Mouse (Mus musculus) heart, adult 2 months (tissue): Measurements from ENCODE around the gene Sar1a. TPM values are rescaled to one million over a fixed set of nuclear protein-coding genes. Genes with fewer than 3 reads are reported as not detected.

Source experiments
- DNase-seq, 2 experiments: peaks; one replicate each; pipeline ENCODE4 v3.0.0; 2021
- H3K27ac ChIP-seq: fragments of 200-600 bp; 2 replicates; pipeline ENCODE4 v1.8.1; 2022
- H3K27me3 ChIP-seq: fragments of 200-500 bp; 2 replicates; pipeline ENCODE4 v1.6.1; 2012; ENCODE audit warnings: mild to moderate bottlenecking, low read length, inconsistent platforms, mixed read lengths; ENCODE audit not compliant: control insufficient read depth, insufficient read depth
- H3K36me3 ChIP-seq: fragments of 200-500 bp; 2 replicates; pipeline ENCODE4 v1.6.1; 2012; ENCODE audit warnings: low read length, inconsistent platforms; ENCODE audit not compliant: control insufficient read depth, insufficient read depth
- H3K4me1 ChIP-seq: fragments of 200-500 bp; 2 replicates; pipeline ENCODE4 v1.6.1; 2011; ENCODE audit warnings: low read length; ENCODE audit not compliant: control insufficient read depth, insufficient read depth
- H3K4me3 ChIP-seq: fragments of 200-600 bp; 2 replicates; pipeline ENCODE4 v1.8.1; 2022
- H3K79me2 ChIP-seq: fragments of 200-500 bp; replicated peaks from 2 replicates; pipeline ENCODE4 v1.6.1; 2012; ENCODE audit warnings: mild to moderate bottlenecking, inconsistent platforms, low read length, moderate library complexity, mixed read lengths; ENCODE audit not compliant: control insufficient read depth, insufficient read depth
- H3K9ac ChIP-seq: fragments of 200-500 bp; 2 replicates; pipeline ENCODE4 v1.6.1; 2012; ENCODE audit warnings: low read depth, mild to moderate bottlenecking, control low read depth, inconsistent platforms, low read length, mixed read lengths
- CTCF ChIP-seq: fragments of 200-600 bp; IDR thresholded peaks from 2 replicates; pipeline ENCODE4 v1.8.1; 2022; ENCODE audit warnings: antibody characterized with exemption, mild to moderate bottlenecking, moderate library complexity
- EP300 ChIP-seq: fragments of 200-500 bp; IDR thresholded peaks from 2 replicates; pipeline ENCODE4 v1.6.1; 2011; ENCODE audit warnings: low read depth, low read length, control low read depth; ENCODE audit not compliant: insufficient read depth
- POLR2A ChIP-seq: fragments of 200-500 bp; IDR thresholded peaks from 2 replicates; pipeline ENCODE4 v1.6.1; 2011; ENCODE audit warnings: mild to moderate bottlenecking, low read depth, low read length, control low read depth; ENCODE audit not compliant: insufficient read depth
- WGBS: fragments of 180-500 bp; shearing (Covaris S2); methylation state at CpG from one replicate; pipeline ENCODE4 v1.1.7; 2018; 5-methylcytosine and 5-hydroxymethylcytosine counted together
- intact Hi-C: fragments of 180-260 bp; cut with DNase I; formaldehyde crosslinking; loops from one replicate; pipeline ENCODE4 v1.15.1; 2025
- polyA plus RNA-seq: library from polyadenylated mRNA; depleted of rRNA; stranded (reverse); fragments of >200 nt; gene quantifications from 2 replicates; pipeline ENCODE4 v1.2.3, GENCODE M21; 2012; rRNA removed
- total RNA-seq, 2 experiments: library from RNA; stranded (reverse); gene quantifications; 2 replicates each; pipeline ENCODE4 v1.2.3; 2021

Sar1a gene
- total and polyA plus RNA-seq, 3 experiments = 82.7 to 197 (median 166) TPM

GRCm38 (mm10) chr10:61741306-61741705 is 61.2 kb downstream of the Sar1a start:
- no peaks in the 10 kb centered on the region for H3K4me1 ChIP-seq
- TF ChIP-seq POLR2A (no peak), EP300 (no peak), CTCF (no peak)
- WGBS = 64% methylated on average over 1 of the region's 1 CpGs
- H3K36me3 ChIP-seq = no peaks in the 10 kb centered on the region
- H3K9ac ChIP-seq = no peak overlapping the region
- no peak for DNase-seq
- no peaks in the 10 kb centered on the region for H3K27me3 ChIP-seq
- H3K27ac ChIP-seq = no peak overlapping the region
- no peaks in the 10 kb centered on the region for H3K79me2 ChIP-seq
- intact Hi-C loops = no loop called here
- H3K4me3 ChIP-seq = no peak overlapping the region

GRCm38 (mm10) chr10:61741873-61742272 is 61.8 kb downstream of the Sar1a start:
- no peak for TF ChIP-seq POLR2A
- TF ChIP-seq EP300 = no peak
- peak; percentile 31 for TF ChIP-seq CTCF
- intact Hi-C loops = no loop called here
- Histone ChIP-seq H3K4me1 (no peaks in the 10 kb centered on the region), H3K27me3 (no peaks in the 10 kb centered on the region), H3K9ac (no peak overlapping the region), H3K79me2 (no peaks in the 10 kb centered on the region), H3K36me3 (no peaks in the 10 kb centered on the region), H3K4me3 (no peak overlapping the region), H3K27ac (no peak overlapping the region)
- DNase-seq = no peak
- WGBS = 90% methylated on average over 4 of the region's 4 CpGs

- intact Hi-C loops = no loop called here
- Histone ChIP-seq H3K36me3 (no peaks in the 10 kb centered on the region), H3K4me3 (no peak overlapping the region)
Observed at GRCm38 (mm10) chr10:61742336-61742735, 62.2 kb downstream of the Sar1a start.

More at GRCm38 (mm10) chr10:61742336-61742735, 62.2 kb downstream of the Sar1a start:
- no peaks in the 10 kb centered on the region for H3K4me1 ChIP-seq
- no peaks in the 10 kb centered on the region for H3K27me3 ChIP-seq
- no peak overlapping the region for H3K27ac ChIP-seq
- no peak for TF ChIP-seq EP300
- TF ChIP-seq POLR2A = no peak
- no peak for TF ChIP-seq CTCF
- no peak for DNase-seq
- 89% methylated on average over 8 of the region's 8 CpGs for WGBS
- H3K9ac ChIP-seq = no peak overlapping the region
- no peaks in the 10 kb centered on the region for H3K79me2 ChIP-seq

Other genes starting within 250 kb of the Sar1a start
- gene Eif4ebp2, start 227.6 kb upstream of the Sar1a start, total RNA-seq = 10 to 100 TPM; 70.9 to 71.3 TPM
- 53.3 and 71.9 TPM in 2 replicates for gene Eif4ebp2, start 227.6 kb upstream of the Sar1a start, polyA plus RNA-seq
- gene Lrrc20, start 204.5 kb upstream of the Sar1a start, total RNA-seq = 10 to 100 TPM; 29.9 to 32.0 TPM
- 38.9 and 55.5 TPM in 2 replicates for gene Lrrc20, start 204.5 kb upstream of the Sar1a start, polyA plus RNA-seq
- under 1 TPM in 1 of 2 experiments, not detected in 1; 0.07 TPM for gene Npffr1, start 84.8 kb upstream of the Sar1a start, total RNA-seq
- gene Npffr1, start 84.8 kb upstream of the Sar1a start, polyA plus RNA-seq = 0.14 and 0.15 TPM in 2 replicates
- 10 to 100 TPM; 66.3 to 66.8 TPM for gene Ppa1, start 31.7 kb upstream of the Sar1a start, total RNA-seq
- 33.9 and 41.2 TPM in 2 replicates for gene Ppa1, start 31.7 kb upstream of the Sar1a start, polyA plus RNA-seq
- 10 to 100 TPM; 20.2 to 22.3 TPM for gene Tysnd1, start 15.2 kb downstream of the Sar1a start, total RNA-seq
- 24.8 and 27.2 TPM in 2 replicates for gene Tysnd1, start 15.2 kb downstream of the Sar1a start, polyA plus RNA-seq
- 10 to 100 TPM; 24.6 to 28.9 TPM for gene Aifm2, start 35.0 kb downstream of the Sar1a start, total RNA-seq
- 32.9 and 39.5 TPM in 2 replicates for gene Aifm2, start 35.0 kb downstream of the Sar1a start, polyA plus RNA-seq
- gene H2afy2, start 103.8 kb downstream of the Sar1a start, total RNA-seq = 1 to 10 TPM; 3.4 to 4.7 TPM
- gene H2afy2, start 103.8 kb downstream of the Sar1a start, polyA plus RNA-seq = 4.2 and 4.6 TPM in 2 replicates